Mouse (Mus musculus): Measurements from ENCODE around the gene Crip2. TPM values are rescaled to one million over a fixed set of nuclear protein-coding genes. Genes with fewer than 3 reads are reported as not detected.

Crip2 gene
- polyA plus RNA-seq, 1 experiment from 2014 or later = 140 TPM

DNA sequence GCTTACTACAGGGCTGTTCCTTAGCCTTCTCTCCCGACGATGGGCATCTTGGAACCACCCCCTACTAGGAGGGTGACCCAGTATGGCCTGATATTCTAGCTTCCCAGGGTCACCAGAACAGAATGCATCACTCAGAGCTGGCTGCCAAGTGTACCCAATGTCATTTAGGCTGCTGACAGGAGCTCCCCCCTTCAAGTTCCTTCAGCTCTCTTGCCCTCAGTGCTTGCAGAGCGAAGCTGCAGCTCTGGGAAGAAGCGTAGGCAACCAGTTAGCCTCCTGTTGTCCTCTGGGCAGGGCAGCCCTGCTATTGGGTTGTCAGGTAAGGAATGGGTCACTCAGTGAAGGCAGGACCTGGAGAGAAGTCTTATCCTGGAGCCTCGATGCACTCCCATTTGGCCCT, 44.9 kb downstream of the Crip2 start:
- Histone ChIP-seq H3K36me3 (ENCODE audit: control insufficient read depth, insufficient read depth, low read length) (0 out of 2 replicates have a peak, but pooled peaks cover 7% of the 10 kb centered on the region), H3K27ac (ENCODE audit: low read length) (no peak overlapping the region), H3K4me1 (ENCODE audit: control insufficient read depth, insufficient read depth, low read length) (peaks cover 20% of the 10 kb centered on the region), H3K4me2 (ENCODE audit: low read depth, low read length) (no peak overlapping the region), H3K27me3 (ENCODE audit: control insufficient read depth, insufficient read depth, low read length) (peaks cover 21% of the 10 kb centered on the region), H3K9me3 (replicated peaks; ENCODE audit: control insufficient read depth, low read length) (no peaks in the 10 kb centered on the region), H3K9ac (ENCODE audit: low read length) (no peak overlapping the region), H3K4me3 (replicated peaks; ENCODE audit: low read length) (no peak overlapping the region)
- ATAC-seq (ENCODE audit: insufficient read depth, low FRiP score) = no peak
- 65% methylated on average over 5 of the region's 5 CpGs for WGBS

DNA sequence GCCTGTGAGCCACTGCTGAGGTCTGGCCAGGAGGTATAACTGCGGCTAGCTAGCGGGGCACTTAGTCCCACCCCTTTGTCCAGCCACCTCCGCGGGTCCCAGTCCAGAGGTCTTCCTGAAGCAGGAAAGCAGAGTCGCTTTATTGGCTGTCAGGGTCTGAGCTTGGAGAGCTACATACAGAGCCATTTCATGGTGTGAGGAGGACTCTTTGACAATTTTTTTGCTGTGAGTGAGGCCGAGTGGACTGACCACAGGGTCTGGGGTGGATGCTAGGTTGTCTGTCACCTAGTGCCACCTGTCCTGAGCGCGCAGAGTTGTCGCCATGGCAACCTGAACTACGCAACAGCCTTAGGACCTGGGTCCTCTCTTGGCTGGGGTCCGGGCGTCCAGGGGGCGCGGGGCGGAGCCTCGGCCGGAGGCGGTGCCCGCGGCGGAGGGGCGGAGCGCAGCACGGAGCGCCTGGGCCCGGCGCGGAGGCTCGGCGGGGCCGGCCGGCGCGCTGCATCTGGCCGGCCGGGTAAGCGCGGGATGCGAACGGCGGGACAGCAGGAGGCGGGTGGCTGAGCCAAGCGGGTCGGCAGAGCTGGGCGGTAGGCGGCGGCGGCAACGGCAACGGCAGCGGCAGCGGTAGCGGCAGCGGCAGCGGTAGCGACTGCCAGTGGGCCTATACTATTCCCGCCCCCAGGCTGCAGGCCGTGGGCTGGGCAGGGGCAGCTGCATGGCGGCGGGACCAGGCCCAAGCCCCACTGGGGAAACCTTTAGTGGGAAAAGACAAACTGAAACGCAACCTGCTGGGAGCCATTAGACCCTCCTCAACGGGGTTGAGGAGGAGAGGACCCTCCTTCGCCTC, 45.6 kb downstream of the Crip2 start, which contains the start of gene Tmem121:
Gene Tmem121 (plus strand): TSS at position 489 of the 850 bp plus-strand sequence.
- no peaks in the 10 kb centered on the region for H3K9me3 ChIP-seq (replicated peaks; ENCODE audit: control insufficient read depth, low read length)
- H3K27me3 ChIP-seq (ENCODE audit: control insufficient read depth, insufficient read depth, low read length) = peaks cover 21% of the 10 kb centered on the region
- WGBS = 2% methylated on average over 62 of the region's 63 CpGs
- peak within 1 kb of the TSS; percentile 87 for H3K4me2 ChIP-seq (ENCODE audit: low read depth, low read length)
- H3K9ac ChIP-seq (ENCODE audit: low read length) = peak within 1 kb of the TSS; percentile 73
- no peak within 1 kb of the TSS for H3K27ac ChIP-seq (ENCODE audit: low read length)
- H3K4me1 ChIP-seq (ENCODE audit: control insufficient read depth, insufficient read depth, low read length) = peaks cover 20% of the 10 kb centered on the region
- peak; percentile 41; the same call in 1 of the 2 replicates for ATAC-seq (ENCODE audit: insufficient read depth, low FRiP score)
- 0 out of 2 replicates have a peak, but pooled peaks cover 7% of the 10 kb centered on the region for H3K36me3 ChIP-seq (ENCODE audit: control insufficient read depth, insufficient read depth, low read length)
- peak within 1 kb of the TSS; percentile 66 for H3K4me3 ChIP-seq (replicated peaks; ENCODE audit: low read length)

GRCm38 (mm10) chr12:113186326-113187010, 46.4 kb downstream of the Crip2 start:
- peaks cover 21% of the 10 kb centered on the region for H3K27me3 ChIP-seq (ENCODE audit: control insufficient read depth, insufficient read depth, low read length)
- H3K4me3 ChIP-seq (replicated peaks; ENCODE audit: low read length) = peak overlapping the region; percentile 66
- H3K4me1 ChIP-seq (ENCODE audit: control insufficient read depth, insufficient read depth, low read length) = peaks cover 20% of the 10 kb centered on the region
- H3K27ac ChIP-seq (ENCODE audit: low read length) = no peak overlapping the region
- peak overlapping the region; percentile 87 for H3K4me2 ChIP-seq (ENCODE audit: low read depth, low read length)
- 0 out of 2 replicates have a peak, but pooled peaks cover 7% of the 10 kb centered on the region for H3K36me3 ChIP-seq (ENCODE audit: control insufficient read depth, insufficient read depth, low read length)
- no peak for ATAC-seq (ENCODE audit: insufficient read depth, low FRiP score)
- peak overlapping the region; percentile 73 for H3K9ac ChIP-seq (ENCODE audit: low read length)
- 45% methylated on average over 12 of the region's 12 CpGs for WGBS
- H3K9me3 ChIP-seq (replicated peaks; ENCODE audit: control insufficient read depth, low read length) = no peaks in the 10 kb centered on the region

GRCm38 (mm10) chr12:113187011-113187375, 47.0 kb downstream of the Crip2 start:
- Histone ChIP-seq H3K4me3 (replicated peaks; ENCODE audit: low read length) (peak overlapping the region; percentile 46), H3K4me1 (ENCODE audit: control insufficient read depth, insufficient read depth, low read length) (peaks cover 20% of the 10 kb centered on the region), H3K4me2 (ENCODE audit: low read depth, low read length) (peak overlapping the region; percentile 77; the same call in 1 of the 2 replicates), H3K27ac (ENCODE audit: low read length) (no peak overlapping the region), H3K9ac (ENCODE audit: low read length) (no peak overlapping the region), H3K27me3 (ENCODE audit: control insufficient read depth, insufficient read depth, low read length) (peaks cover 21% of the 10 kb centered on the region), H3K36me3 (ENCODE audit: control insufficient read depth, insufficient read depth, low read length) (0 out of 2 replicates have a peak, but pooled peaks cover 7% of the 10 kb centered on the region), H3K9me3 (replicated peaks; ENCODE audit: control insufficient read depth, low read length) (no peaks in the 10 kb centered on the region)
- ATAC-seq (ENCODE audit: insufficient read depth, low FRiP score) = no peak
- WGBS = 44% methylated on average over 4 of the region's 4 CpGs

GRCm38 (mm10) chr12:113187584-113188295, 47.7 kb downstream of the Crip2 start:
- peaks cover 21% of the 10 kb centered on the region for H3K27me3 ChIP-seq (ENCODE audit: control insufficient read depth, insufficient read depth, low read length)
- H3K4me3 ChIP-seq (replicated peaks; ENCODE audit: low read length) = peak overlapping the region; percentile 46
- H3K36me3 ChIP-seq (ENCODE audit: control insufficient read depth, insufficient read depth, low read length) = 0 out of 2 replicates have a peak, but pooled peaks cover 7% of the 10 kb centered on the region
- peak overlapping the region; percentile 54 for H3K9ac ChIP-seq (ENCODE audit: low read length)
- 4% methylated on average over 56 of the region's 56 CpGs for WGBS
- H3K9me3 ChIP-seq (replicated peaks; ENCODE audit: control insufficient read depth, low read length) = no peaks in the 10 kb centered on the region
- ATAC-seq (ENCODE audit: insufficient read depth, low FRiP score) = peak; percentile 38
- no peak overlapping the region for H3K27ac ChIP-seq (ENCODE audit: low read length)
- H3K4me1 ChIP-seq (ENCODE audit: control insufficient read depth, insufficient read depth, low read length) = peaks cover 20% of the 10 kb centered on the region
- H3K4me2 ChIP-seq (ENCODE audit: low read depth, low read length) = peak overlapping the region; percentile 77

DNA sequence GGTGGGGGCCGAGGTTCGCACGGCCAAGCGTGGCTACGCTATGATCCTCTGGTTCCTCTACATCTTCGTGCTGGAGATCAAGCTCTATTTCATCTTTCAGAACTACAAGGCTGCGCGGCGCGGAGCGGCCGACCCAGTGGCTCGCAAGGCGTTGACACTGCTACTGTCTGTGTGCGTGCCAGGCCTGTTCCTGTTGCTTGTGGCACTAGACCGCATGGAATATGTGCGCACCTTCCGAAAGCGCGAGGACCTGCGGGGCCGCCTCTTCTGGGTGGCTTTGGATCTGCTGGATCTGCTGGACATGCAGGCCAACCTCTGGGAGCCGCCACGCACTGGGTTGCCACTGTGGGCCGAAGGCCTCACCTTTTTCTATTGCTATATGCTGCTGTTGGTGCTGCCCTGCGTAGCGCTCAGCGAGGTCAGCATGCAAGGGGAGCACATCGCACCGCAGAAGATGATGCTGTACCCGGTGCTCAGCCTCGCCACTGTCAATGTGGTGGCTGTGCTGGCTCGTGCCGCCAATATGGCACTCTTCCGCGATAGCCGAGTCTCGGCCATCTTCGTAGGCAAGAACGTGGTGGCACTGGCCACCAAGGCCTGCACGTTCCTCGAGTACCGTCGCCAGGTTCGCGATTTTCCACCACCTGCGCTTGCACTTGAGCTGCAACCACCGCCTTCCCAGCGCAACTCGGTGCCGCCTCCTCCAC, 48.5 kb downstream of the Crip2 start:
- Histone ChIP-seq H3K27me3 (ENCODE audit: control insufficient read depth, insufficient read depth, low read length) (peaks cover 21% of the 10 kb centered on the region), H3K9me3 (replicated peaks; ENCODE audit: control insufficient read depth, low read length) (no peaks in the 10 kb centered on the region), H3K36me3 (ENCODE audit: control insufficient read depth, insufficient read depth, low read length) (0 out of 2 replicates have a peak, but pooled peaks cover 7% of the 10 kb centered on the region), H3K4me3 (replicated peaks; ENCODE audit: low read length) (peak overlapping the region; percentile 46; the same call in 1 of the 2 replicates), H3K4me2 (ENCODE audit: low read depth, low read length) (0 out of 2 replicates have a peak overlapping the region, but pooled peaks have one; percentile 77), H3K4me1 (ENCODE audit: control insufficient read depth, insufficient read depth, low read length) (peaks cover 20% of the 10 kb centered on the region), H3K9ac (ENCODE audit: low read length) (no peak overlapping the region), H3K27ac (ENCODE audit: low read length) (no peak overlapping the region)
- no peak for ATAC-seq (ENCODE audit: insufficient read depth, low FRiP score)
- 82% methylated on average over 51 of the region's 51 CpGs for WGBS

GRCm38 (mm10) chr12:113193423-113193822, 53.4 kb downstream of the Crip2 start:
- Histone ChIP-seq H3K4me3 (replicated peaks; ENCODE audit: low read length) (no peak overlapping the region), H3K9me3 (replicated peaks; ENCODE audit: control insufficient read depth, low read length) (no peaks in the 10 kb centered on the region), H3K36me3 (ENCODE audit: control insufficient read depth, insufficient read depth, low read length) (0 out of 2 replicates have a peak, but pooled peaks cover 6% of the 10 kb centered on the region), H3K27me3 (ENCODE audit: control insufficient read depth, insufficient read depth, low read length) (no peaks in the 10 kb centered on the region), H3K9ac (ENCODE audit: low read length) (no peak overlapping the region), H3K27ac (ENCODE audit: low read length) (no peak overlapping the region), H3K4me2 (ENCODE audit: low read depth, low read length) (no peak overlapping the region), H3K4me1 (ENCODE audit: control insufficient read depth, insufficient read depth, low read length) (no peaks in the 10 kb centered on the region)
- ATAC-seq (ENCODE audit: insufficient read depth, low FRiP score) = no peak
- WGBS = 57% methylated on average over 2 of the region's 2 CpGs
